Mouse (Mus musculus) retina, embryonic 14.5 days (tissue): ENCODE results near the gene Dynlt1f.
"Not testable (repeated sequence)": the region's sequence is repeated elsewhere in the genome, so short reads cannot be mapped to it uniquely, and the experiment has no call there.

ENCODE experiments used
- DNase-seq: peaks from one replicate; pipeline ENCODE4 v3.0.0-alpha.2; 2015; ENCODE audit warnings: low spot score

Gene Dynlt1f

GRCm38 (mm10) chr17:6624926-6625558 is 30.7 kb downstream of the Dynlt1f start:
- DNase-seq, result not testable (repeated sequence)

GRCm38 (mm10) chr17:6621976-6622375 is 33.7 kb downstream of the Dynlt1f start:
- DNase-seq, result not testable (repeated sequence)

- DNase-seq, result not testable (repeated sequence)
These were observed 34.8 kb downstream of the Dynlt1f start for GRCm38 (mm10) chr17:6620730-6621451.

- not testable (repeated sequence) for DNase-seq
These were observed 35.7 kb downstream of the Dynlt1f start for GRCm38 (mm10) chr17:6620035-6620434.

GRCm38 (mm10) chr17:6619271-6619670 is 36.4 kb downstream of the Dynlt1f start:
- DNase-seq, result not testable (repeated sequence)

GRCm38 (mm10) chr17:6617689-6618400 is 37.9 kb downstream of the Dynlt1f start:
- DNase-seq, result not testable (repeated sequence)

GRCm38 (mm10) chr17:6616731-6617130 is 39.0 kb downstream of the Dynlt1f start:
- DNase-seq, result not testable (repeated sequence)

- DNase-seq, result not testable (repeated sequence)
These were observed 41.4 kb downstream of the Dynlt1f start for GRCm38 (mm10) chr17:6614316-6614715.

GRCm38 (mm10) chr17:6613524-6613923 is 42.2 kb downstream of the Dynlt1f start:
- DNase-seq, result not testable (repeated sequence)

GRCm38 (mm10) chr17:6605347-6605746 is 50.4 kb downstream of the Dynlt1f start:
- not testable (repeated sequence) for DNase-seq

- DNase-seq, result not testable (repeated sequence)
These were observed 53.5 kb downstream of the Dynlt1f start for GRCm38 (mm10) chr17:6602205-6602604.

- peak; percentile 88 for DNase-seq
These were observed 54.3 kb downstream of the Dynlt1f start, which contains the start of gene Dynlt1c for GRCm38 (mm10) chr17:6601204-6601911. Gene Dynlt1c, plus strand, starts transcription at chr17:6601671.

GRCm38 (mm10) chr17:6600216-6600911 is 55.3 kb downstream of the Dynlt1f start:
- not testable (repeated sequence) for DNase-seq

GRCm38 (mm10) chr17:6598356-6598755 is 57.3 kb downstream of the Dynlt1f start:
- not testable (repeated sequence) for DNase-seq
